Mouse (Mus musculus) kidney, adult 9 months (tissue): ENCODE measurements around the gene Zan.

Experiments used
- DNase-seq: peaks from one replicate; pipeline ENCODE4 v3.0.0; 2022

Gene Zan

DNA sequence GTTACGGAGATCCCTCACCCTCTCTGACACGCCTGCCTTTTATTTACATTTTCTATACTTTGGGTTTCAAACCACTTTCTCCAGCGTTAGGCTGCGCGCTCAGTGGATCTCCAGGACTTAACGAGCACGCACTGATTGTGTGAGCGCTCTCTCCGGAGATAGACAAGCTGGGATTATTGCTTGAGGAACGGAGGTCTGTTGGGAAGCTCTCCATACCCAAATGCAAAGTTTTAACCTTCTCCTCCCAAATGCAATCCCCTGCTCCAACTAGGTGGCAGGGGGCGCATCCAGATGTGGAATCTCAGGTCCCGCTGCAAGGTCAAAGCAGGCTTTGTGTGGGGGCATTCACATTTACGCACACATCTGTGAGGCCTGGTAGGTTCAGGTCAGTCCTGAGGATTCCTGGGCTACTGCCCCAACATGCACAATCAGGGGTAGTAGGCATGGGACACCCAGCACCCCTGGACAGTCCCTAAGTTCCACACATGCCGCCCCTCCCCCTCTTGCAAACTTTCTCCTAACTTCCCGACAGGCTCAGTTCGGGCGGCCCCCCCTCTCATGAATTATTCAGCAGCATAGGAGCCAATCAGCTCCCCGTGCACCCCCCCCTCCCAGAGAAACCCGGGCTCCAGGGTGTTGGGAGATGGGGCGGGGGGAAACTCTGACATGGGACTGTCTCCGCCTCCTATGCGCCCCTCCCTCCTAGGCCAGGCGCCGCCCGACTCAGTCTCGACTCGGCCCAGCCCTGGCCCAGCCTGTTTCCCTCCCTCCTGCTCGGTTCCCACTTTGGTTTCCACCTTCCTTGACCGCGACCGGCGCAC, 127.3 kb downstream of the Zan start, which contains the start of gene Ephb4:
Ephb4 (plus strand) TSS at position 726 of the 821 bp plus-strand sequence.
- peak; percentile 99 for DNase-seq

GRCm38 (mm10) chr5:137348482-137349383, 128.1 kb downstream of the Zan start:
- peak; percentile 90 for DNase-seq

- peak; percentile 53 for DNase-seq
These were observed 129.0 kb downstream of the Zan start for GRCm38 (mm10) chr5:137347856-137348255.

DNA sequence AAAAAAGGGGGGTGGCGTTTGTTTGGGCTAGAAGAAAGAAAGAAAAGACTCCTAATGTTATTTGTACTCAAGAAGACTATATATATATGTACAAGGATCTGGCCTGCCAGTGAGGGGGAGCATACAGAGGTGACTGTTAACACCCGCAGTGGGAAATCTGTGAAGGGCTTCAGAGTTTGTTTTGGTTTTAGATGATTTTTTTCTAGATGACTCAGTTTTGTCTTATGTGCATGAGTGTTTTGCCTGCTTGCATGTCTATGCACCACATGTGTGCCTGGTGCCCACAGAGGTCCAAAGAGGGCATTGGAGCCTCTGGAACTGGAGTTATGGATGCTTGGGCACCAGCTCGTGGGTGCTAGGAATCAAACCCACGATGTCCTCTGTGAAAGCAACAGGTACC, 129.9 kb downstream of the Zan start:
- DNase-seq: no peak

DNA sequence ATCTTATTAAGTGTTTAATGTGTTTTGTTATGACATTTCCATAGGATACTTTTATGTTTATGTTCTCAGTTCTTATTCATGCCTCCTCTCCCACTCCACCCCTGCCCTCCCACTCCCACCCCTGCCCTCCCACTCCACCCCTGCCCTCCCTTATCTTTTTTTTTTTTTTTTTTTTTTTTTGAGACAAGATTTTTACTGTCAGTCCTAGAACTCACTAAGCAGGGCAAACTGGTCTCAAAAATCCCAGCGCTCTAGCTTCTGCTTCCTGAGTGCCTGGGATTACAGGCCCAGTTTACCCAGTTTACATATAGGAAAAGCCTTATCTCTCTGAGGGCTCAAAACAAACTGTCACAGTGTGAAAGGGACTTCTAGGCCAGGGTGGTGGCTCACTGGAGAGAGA, 130.5 kb downstream of the Zan start:
- DNase-seq: no peak

DNA sequence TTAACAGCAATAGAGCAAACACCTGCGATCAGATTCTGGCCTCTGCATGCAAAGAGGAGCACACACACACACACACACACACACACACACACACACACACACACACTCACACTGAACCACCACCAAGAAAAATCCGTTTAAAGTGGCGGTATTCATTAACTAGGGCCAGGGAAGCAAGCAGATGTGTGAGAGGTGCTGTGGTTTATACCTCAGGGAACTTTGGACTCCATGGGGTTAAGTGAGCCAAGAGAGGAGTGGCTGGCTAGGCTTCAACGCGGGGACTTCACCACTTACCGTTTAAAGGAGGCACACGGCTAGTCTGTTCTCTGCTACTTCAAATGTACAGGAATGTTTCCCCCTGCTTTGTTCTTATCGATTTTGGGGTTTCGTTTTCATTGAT, 131.0 kb downstream of the Zan start:
- peak; percentile 93 for DNase-seq

DNA sequence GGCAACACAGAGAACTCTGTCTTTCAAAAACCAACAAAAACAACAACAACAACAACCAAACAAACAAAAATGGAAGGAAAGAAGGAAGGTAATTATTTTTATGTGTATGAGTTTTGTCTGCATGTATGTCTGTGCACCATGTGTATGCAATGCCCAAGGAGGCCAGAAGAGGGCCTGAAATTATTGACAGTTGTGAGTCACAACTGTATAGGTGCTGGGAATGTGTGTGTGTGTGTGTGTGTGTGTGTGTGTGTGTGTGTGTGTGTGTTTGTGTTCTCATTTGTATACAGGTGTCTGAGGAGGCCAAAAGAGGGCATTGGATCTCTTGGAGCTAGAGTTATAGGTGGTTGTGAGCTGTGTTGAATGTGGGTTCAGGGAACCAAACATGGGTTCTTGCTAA, 133.0 kb downstream of the Zan start:
- DNase-seq: no peak

GRCm38 (mm10) chr5:137343412-137343811, 133.5 kb downstream of the Zan start:
- DNase-seq: no peak

DNA sequence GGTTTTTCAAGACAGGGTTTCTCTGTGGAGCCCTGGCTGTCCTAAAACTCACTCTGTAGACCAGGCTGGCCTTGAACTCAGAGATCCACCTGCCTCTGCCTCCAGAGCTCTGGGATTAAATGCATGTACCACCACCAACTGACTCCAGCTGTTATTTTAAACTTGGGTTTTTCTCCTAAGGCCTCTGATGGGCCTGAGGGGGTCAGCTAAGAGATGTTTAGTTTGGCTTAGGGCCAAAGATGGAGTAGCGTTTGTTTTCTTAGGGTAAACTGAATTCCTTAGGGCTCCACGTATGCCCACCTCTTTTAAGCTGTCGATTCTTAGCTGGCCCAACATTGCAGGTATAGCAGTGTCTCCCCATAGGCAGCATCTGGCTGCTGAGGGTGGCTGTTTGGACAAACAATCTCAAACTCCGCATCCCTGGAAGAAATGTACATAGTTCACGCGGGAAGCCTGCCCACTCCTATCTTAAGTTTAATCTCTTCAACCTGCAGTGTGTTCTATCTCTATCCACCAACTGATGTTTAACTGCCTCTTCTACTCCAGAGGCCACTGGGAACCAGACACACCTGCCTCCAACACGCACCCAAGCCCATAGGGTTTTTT, 134.4 kb downstream of the Zan start:
- DNase-seq: no peak

- no peak for DNase-seq
These were observed 136.6 kb downstream of the Zan start for GRCm38 (mm10) chr5:137340222-137340621.

DNA sequence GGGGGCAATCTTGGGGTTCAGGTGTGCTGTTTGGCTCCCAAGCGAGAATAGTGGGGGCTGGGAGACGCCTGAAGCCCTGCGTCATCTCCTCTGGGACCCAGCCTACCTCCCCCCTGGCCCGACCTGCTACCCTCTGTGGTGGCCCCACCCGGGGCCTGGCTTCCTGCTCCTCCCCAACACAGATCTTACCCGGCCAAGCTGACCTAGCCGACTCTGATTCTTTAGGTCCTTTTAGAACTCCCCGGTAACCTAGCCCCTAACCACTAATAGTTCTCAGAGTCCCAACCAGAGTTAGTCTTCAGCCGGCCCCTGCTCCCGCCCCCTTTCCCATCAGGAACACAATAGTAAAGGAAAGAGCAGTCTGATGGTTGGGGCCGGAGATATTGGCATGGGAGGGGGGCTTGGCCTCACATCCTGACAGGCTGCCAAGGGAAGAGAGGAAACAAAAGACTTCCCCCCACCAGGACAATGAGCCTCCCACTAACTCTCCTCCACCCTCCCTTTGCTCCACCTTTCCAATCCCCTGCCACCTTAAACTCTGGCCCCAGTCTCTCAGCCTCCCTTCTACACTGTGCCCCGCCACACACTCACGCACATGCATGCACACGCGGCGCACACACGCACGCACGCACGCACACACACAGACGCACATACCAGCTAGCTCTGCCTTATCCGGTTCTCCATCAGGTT, 137.4 kb downstream of the Zan start:
- DNase-seq: peak; percentile 70

- peak; percentile 77 for DNase-seq
These were observed 138.1 kb downstream of the Zan start for GRCm38 (mm10) chr5:137338663-137339289.

GRCm38 (mm10) chr5:137338256-137338655, 138.6 kb downstream of the Zan start:
- peak; percentile 95 for DNase-seq

- no peak for DNase-seq
These were observed 139.7 kb downstream of the Zan start for GRCm38 (mm10) chr5:137337190-137337589.

DNA sequence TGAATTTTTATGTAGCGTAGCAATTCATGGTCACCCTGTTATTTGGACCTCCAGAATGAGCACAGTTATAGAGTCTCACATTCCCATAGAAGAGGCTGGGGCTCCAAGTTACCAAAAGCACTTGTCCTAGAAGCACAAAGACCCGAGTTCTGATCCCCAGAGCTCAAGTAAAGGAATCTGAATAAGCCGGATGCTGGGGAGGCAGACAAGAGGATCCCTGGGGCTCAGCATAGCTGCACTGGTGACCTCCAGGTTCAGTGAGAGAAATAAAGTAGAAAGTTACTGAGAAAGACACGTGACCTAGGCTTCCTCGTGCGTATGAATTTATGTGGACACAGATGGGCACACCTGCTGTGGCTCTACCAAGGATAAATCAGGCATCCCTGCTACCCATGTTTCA, 141.8 kb downstream of the Zan start:
- DNase-seq: no peak

DNA sequence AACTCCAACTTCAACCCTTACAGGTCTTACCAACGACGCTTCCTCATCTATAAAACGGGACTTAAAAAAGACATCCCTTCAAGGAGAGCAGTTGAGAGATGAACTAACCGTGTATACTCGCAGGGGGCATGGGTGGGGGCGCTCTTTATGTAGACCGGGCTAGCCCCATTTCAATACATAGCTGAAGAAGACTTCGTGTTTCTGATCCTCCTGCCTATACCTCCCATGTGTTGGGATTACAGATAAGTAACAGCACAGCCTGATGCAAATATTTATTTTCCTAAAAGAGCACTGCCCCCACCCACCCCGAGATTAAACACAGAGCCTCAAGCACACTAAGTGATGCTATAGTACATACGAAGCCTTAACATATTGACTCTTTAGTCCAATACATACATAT, 142.5 kb downstream of the Zan start:
- DNase-seq: no peak

- peak; percentile 98 for DNase-seq
These were observed 143.2 kb downstream of the Zan start, which contains the start of gene Slc12a9 for GRCm38 (mm10) chr5:137333512-137334174. Gene Slc12a9, minus strand, starts transcription at chr5:137333597.

DNA sequence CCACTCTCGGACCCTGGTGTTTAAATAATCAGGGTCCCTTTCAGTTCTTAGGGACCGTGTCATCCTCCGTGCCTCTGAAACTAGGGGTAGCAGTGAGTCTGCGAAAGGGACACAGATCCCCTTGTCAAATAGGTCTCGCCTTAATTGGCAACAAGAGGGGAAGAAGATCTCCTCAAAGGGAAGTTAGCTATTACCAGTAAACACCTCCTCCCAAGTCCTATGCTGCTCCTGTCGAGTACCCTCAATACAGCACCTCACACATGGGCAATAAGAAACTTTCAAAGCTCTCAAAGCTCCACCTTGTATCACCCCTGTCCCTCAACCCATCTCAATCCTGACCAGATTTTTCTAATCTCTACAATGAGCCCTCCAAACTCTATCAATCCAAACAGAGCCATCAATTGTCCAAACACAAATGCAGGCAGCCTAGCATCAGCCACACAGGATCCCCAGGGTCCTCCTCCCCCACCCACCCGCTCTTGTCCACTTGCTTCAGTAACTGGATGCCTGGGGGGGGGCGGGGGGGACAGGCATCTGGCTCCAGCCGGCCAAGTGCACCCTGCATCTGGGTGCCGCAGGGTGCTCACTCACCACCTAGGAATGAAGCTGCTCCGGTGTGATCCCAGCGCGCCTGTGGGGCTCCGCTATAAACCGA, 143.9 kb downstream of the Zan start:
- peak; percentile 19 for DNase-seq

DNA sequence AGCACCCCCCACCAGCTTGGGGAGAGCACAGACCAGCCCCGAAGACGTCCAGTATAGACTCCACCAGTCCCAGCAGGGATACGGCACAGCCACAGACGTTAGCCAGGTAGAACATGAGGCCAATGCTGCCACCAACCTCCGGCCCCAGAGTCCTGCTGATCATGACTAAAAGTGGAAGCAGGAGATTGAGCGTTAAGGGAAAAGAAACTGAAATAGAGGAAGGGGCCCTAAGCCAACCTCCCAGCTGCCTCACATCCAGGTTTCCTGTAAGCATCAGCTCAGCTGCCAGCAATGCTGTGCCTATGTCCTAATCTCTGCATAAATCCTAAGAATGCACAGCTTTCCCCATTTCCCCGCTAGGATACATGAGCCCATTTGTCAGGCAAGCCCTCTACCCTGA, 146.0 kb downstream of the Zan start:
- no peak for DNase-seq
